11 mouse cellular contexts compared by ENCODE assay signal in the genomic region with DNA sequence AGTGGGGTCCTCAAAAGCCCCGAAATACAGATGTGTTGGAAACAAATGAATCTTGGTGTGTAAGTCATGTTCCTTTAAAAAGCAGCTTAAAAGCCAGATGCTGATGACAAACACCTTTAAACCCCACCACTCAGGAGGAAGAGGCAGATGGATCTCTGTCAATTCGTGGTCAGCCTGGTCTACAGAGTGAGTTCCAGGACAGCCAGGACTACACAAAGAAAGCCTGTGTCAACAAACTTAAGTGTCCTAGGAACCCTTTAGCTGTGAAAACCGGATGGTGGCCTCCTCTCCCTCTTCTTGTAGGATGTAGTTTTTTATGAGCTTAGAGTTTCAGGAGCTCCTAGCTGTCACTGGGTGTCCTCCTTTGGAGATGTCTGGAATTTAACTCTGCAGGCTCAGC. TPM values are rescaled to one million over a fixed set of nuclear protein-coding genes. Genes with fewer than 3 reads are reported as not detected.
DNase-seq lines count a peak whose midpoint lies in the region; ATAC-seq and TF ChIP-seq lines count a peak whose summit lies in the region.
"Had no signal": no experiment of that assay in that cellular context is flagged by ENCODE, and none has a peak within 500 bp of the region (broad histone marks: within the 10 kb centered on the region; RNA-seq: fewer than 3 reads in every experiment).

No protein-coding gene starts in this region.

- H3K4me1 ChIP-seq in kidney, embryonic 16.5 days (ENCODE audit: insufficient read depth, low read length), result peaks cover 28% of the 10 kb centered on the region
- peaks cover 7% of the 10 kb centered on the region for H3K4me1 ChIP-seq in ES-Bruce4 (ENCODE audit: control insufficient read depth, insufficient read depth, low read length)
- H3K4me1 ChIP-seq in intestine, postnatal 0 days (replicated peaks; ENCODE audit: control insufficient read depth, insufficient read depth, low read length), result peaks cover 3% of the 10 kb centered on the region; the same call in 1 of the 2 replicates

- H3K27ac ChIP-seq in gastrocnemius, adult 2 months, result peak overlapping the region; percentile 100
- H3K27ac ChIP-seq in kidney, embryonic 16.5 days (ENCODE audit: low read length), result peak overlapping the region; percentile 89
- H3K27ac ChIP-seq in ES-Bruce4 (ENCODE audit: insufficient read depth, low read length), result peak overlapping the region; percentile 91
- H3K27ac ChIP-seq in intestine, postnatal 0 days (ENCODE audit: low read depth, low read length), result peak overlapping the region; percentile 46; the same call in 1 of the 2 replicates
- H3K27ac ChIP-seq: liver, embryonic 12.5 days had no signal

- no peak for DNase-seq in gastrocnemius, adult 2 months
- no peak for DNase-seq in gastrocnemius, postnatal 36 days
- DNase-seq in kidney, adult 8-10 months, result no peak
- no peak for DNase-seq in frontal cortex, postnatal 36 days (ENCODE audit: low spot score in 2 of 2)
- DNase-seq in adrenal gland, adult 8-10 months, result no peak
- DNase-seq: adrenal gland, postnatal 10 days; cerebellum, adult 11-12 months had no signal

- TF ChIP-seq POLR2A in ES-Bruce4 (IDR thresholded peaks at IDR 0.05; ENCODE audit: insufficient read depth, low read length), result no peak

- H3K9me3 ChIP-seq in kidney, embryonic 16.5 days (ENCODE audit: low read length), result no peaks in the 10 kb centered on the region
- H3K9me3 ChIP-seq in ES-Bruce4 (replicated peaks; ENCODE audit: control insufficient read depth, insufficient read depth, low read length, poor library complexity, severe bottlenecking), result no peaks in the 10 kb centered on the region
- H3K9me3 ChIP-seq in intestine, postnatal 0 days (ENCODE audit: control insufficient read depth), result no peaks in the 10 kb centered on the region
- H3K9me3 ChIP-seq: liver, embryonic 12.5 days had no signal

- no peak overlapping the region for H3K4me2 ChIP-seq in kidney, embryonic 16.5 days (replicated peaks; ENCODE audit: low read depth, low read length)
- H3K4me2 ChIP-seq in intestine, postnatal 0 days (replicated peaks; ENCODE audit: low read depth), result no peak overlapping the region
- H3K4me2 ChIP-seq: liver, embryonic 12.5 days had no signal

- H3K4me3 ChIP-seq in gastrocnemius, adult 2 months, result peak overlapping the region; percentile 64
- H3K4me3 ChIP-seq in kidney, embryonic 16.5 days (ENCODE audit: low read length), result no peak overlapping the region
- peak overlapping the region; percentile 43 for H3K4me3 ChIP-seq in ES-Bruce4 (ENCODE audit: low read depth, low read length)
- H3K4me3 ChIP-seq in intestine, postnatal 0 days (ENCODE audit: low read depth, low read length), result no peak overlapping the region
- H3K4me3 ChIP-seq: liver, embryonic 12.5 days had no signal

- TF ChIP-seq CTCF in gastrocnemius, adult 2 months (IDR thresholded peaks at IDR 0.05), result no peak
- no peak for TF ChIP-seq CTCF in ES-Bruce4 (IDR thresholded peaks at IDR 0.05; ENCODE audit: low read depth, low read length)
- no peak for TF ChIP-seq CTCF in intestine, postnatal 0 days (IDR thresholded peaks at IDR 0.05; ENCODE audit: low read depth)

- no peak overlapping the region; the same call in 1 of the 2 replicates for H3K9ac ChIP-seq in kidney, embryonic 16.5 days (replicated peaks; ENCODE audit: low read length)
- peak overlapping the region; percentile 30 for H3K9ac ChIP-seq in ES-Bruce4 (ENCODE audit: low read depth, poor library complexity, severe bottlenecking)
- no peak overlapping the region for H3K9ac ChIP-seq in intestine, postnatal 0 days (ENCODE audit: low read depth, low read length)
- H3K9ac ChIP-seq: liver, embryonic 12.5 days had no signal

- peaks cover 5% of the 10 kb centered on the region; the same call in 1 of the 2 replicates for H3K36me3 ChIP-seq in kidney, embryonic 16.5 days (ENCODE audit: insufficient read depth, low read length)
- no peaks in the 10 kb centered on the region for H3K36me3 ChIP-seq in ES-Bruce4 (ENCODE audit: control insufficient read depth, insufficient read depth, low read length, poor library complexity, severe bottlenecking)
- no peaks in the 10 kb centered on the region; the same call in 1 of the 2 replicates for H3K36me3 ChIP-seq in intestine, postnatal 0 days (ENCODE audit: control insufficient read depth, insufficient read depth)

- no peak for TF ChIP-seq EP300 in ES-Bruce4 (IDR thresholded peaks at IDR 0.05; ENCODE audit: insufficient read depth, low read depth, low read length)

- no peak for ATAC-seq in kidney, embryonic 16.5 days (ENCODE audit: low FRiP score, low TSS enrichment)
- no peak for ATAC-seq in intestine, postnatal 0 days
- ATAC-seq: liver, embryonic 12.5 days had no signal

- 40% methylated on average over 3 of the region's 3 CpGs for WGBS in kidney, embryonic 16.5 days
- 44% methylated on average over 3 of the region's 3 CpGs for whole genome bisulfite sequencing in intestine, postnatal 0 days

- no peaks in the 10 kb centered on the region for H3K27me3 ChIP-seq in kidney, embryonic 16.5 days (ENCODE audit: insufficient read depth, low read length)
- H3K27me3 ChIP-seq in ES-Bruce4 (ENCODE audit: control insufficient read depth, insufficient read depth, low read length, poor library complexity, severe bottlenecking), result no peaks in the 10 kb centered on the region
- H3K27me3 ChIP-seq in intestine, postnatal 0 days (replicated peaks; ENCODE audit: control insufficient read depth, insufficient read depth, low read length), result no peaks in the 10 kb centered on the region
- H3K27me3 ChIP-seq: liver, embryonic 12.5 days had no signal

- intact Hi-C loops in gastrocnemius, adult 2 months (cut with DNase I), result no loop called here
- intact Hi-C loops in gastrocnemius, postnatal 36 days (cut with DNase I), result no loop called here

RNA-seq across cellular contexts. Expression of a gene that starts 5.5 kb away (rescaled TPM):
- 10 to 100 TPM; 25.6 TPM for total RNA-seq in gastrocnemius, adult 2 months (2021)
- total RNA-seq in gastrocnemius, postnatal 36 days (2021), result 10 to 100 TPM; 23.8 to 26.9 TPM
- 74.9 and 79.7 TPM in 2 replicates for polyA plus RNA-seq in kidney, embryonic 16.5 days (2015; fragmentation: Nextera tagmentation; extraction: Ambion mirVana)
- 30.2 and 30.9 TPM in 2 replicates for polyA plus RNA-seq in ES-Bruce4 (2011; ENCODE audit: insufficient read depth, insufficient read length, low read depth, missing spikeins)
- polyA plus RNA-seq in intestine, postnatal 0 days (2015; fragmentation: Nextera tagmentation; extraction: Ambion mirVana), result 43.2 and 44.0 TPM in 2 replicates
- total RNA-seq in adrenal gland, adult 8-10 months (2022), result 10 to 100 TPM; 49.4 to 74.0 (median 65.6) TPM

RNA-seq across cellular contexts. Expression of a gene that starts 16.1 kb away (rescaled TPM):
- 10 to 100 TPM; 11.4 to 20.1 TPM for total RNA-seq in gastrocnemius, adult 2 months (2021)
- 10 to 100 TPM; 15.3 to 15.7 TPM for total RNA-seq in gastrocnemius, postnatal 36 days (2021)
- 44.8 and 47.5 TPM in 2 replicates for polyA plus RNA-seq in kidney, embryonic 16.5 days (2015; fragmentation: Nextera tagmentation; extraction: Ambion mirVana)
- polyA plus RNA-seq in ES-Bruce4 (2011; ENCODE audit: insufficient read depth, insufficient read length, low read depth, missing spikeins), result 52.4 and 55.9 TPM in 2 replicates
- polyA plus RNA-seq in intestine, postnatal 0 days (2015; fragmentation: Nextera tagmentation; extraction: Ambion mirVana), result 14.5 and 16.2 TPM in 2 replicates
- total RNA-seq in adrenal gland, adult 8-10 months (2022), result 10 to 100 TPM; 26.0 to 57.3 (median 35.5) TPM

RNA-seq across cellular contexts. Expression of a gene that starts 37.9 kb away (rescaled TPM):
- 10 to 100 TPM in 1 of 2 experiments, 1 to 10 TPM in 1; 9.7 to 10.5 TPM for total RNA-seq in gastrocnemius, adult 2 months (2021)
- total RNA-seq in gastrocnemius, postnatal 36 days (2021), result 1 to 10 TPM; 8.8 to 9.3 TPM
- polyA plus RNA-seq in kidney, embryonic 16.5 days (2015; fragmentation: Nextera tagmentation; extraction: Ambion mirVana), result 15.1 and 16.2 TPM in 2 replicates
- 9.1 and 10.6 TPM in 2 replicates for polyA plus RNA-seq in ES-Bruce4 (2011; ENCODE audit: insufficient read depth, insufficient read length, low read depth, missing spikeins)
- 3.6 and 3.8 TPM in 2 replicates for polyA plus RNA-seq in intestine, postnatal 0 days (2015; fragmentation: Nextera tagmentation; extraction: Ambion mirVana)
- total RNA-seq in adrenal gland, adult 8-10 months (2022), result 10 to 100 TPM; 17.3 to 26.7 (median 20.3) TPM

RNA-seq across cellular contexts. Expression of a gene that starts 40.4 kb away (rescaled TPM):
- total RNA-seq in gastrocnemius, adult 2 months (2021), result 10 to 100 TPM; 31.1 to 37.0 TPM
- 10 to 100 TPM; 35.8 to 36.3 TPM for total RNA-seq in gastrocnemius, postnatal 36 days (2021)
- polyA plus RNA-seq in kidney, embryonic 16.5 days (2015; fragmentation: Nextera tagmentation; extraction: Ambion mirVana), result 8.8 and 9.0 TPM in 2 replicates
- 2.2 and 2.8 TPM in 2 replicates for polyA plus RNA-seq in ES-Bruce4 (2011; ENCODE audit: insufficient read depth, insufficient read length, low read depth, missing spikeins)
- polyA plus RNA-seq in intestine, postnatal 0 days (2015; fragmentation: Nextera tagmentation; extraction: Ambion mirVana), result 4.6 and 5.7 TPM in 2 replicates
- 1 to 10 TPM in 3 of 4 experiments, under 1 TPM in 1; 0.90 to 4.9 (median 3.1) TPM for total RNA-seq in adrenal gland, adult 8-10 months (2022)

RNA-seq across cellular contexts. Expression of a gene that starts 40.9 kb away (rescaled TPM):
- 10 to 100 TPM; 50.2 to 58.1 TPM for total RNA-seq in gastrocnemius, adult 2 months (2021)
- total RNA-seq in gastrocnemius, postnatal 36 days (2021), result 10 to 100 TPM; 45.6 to 49.4 TPM
- polyA plus RNA-seq in kidney, embryonic 16.5 days (2015; fragmentation: Nextera tagmentation; extraction: Ambion mirVana), result 206 and 211 TPM in 2 replicates
- polyA plus RNA-seq in ES-Bruce4 (2011; ENCODE audit: insufficient read depth, insufficient read length, low read depth, missing spikeins), result 75.3 and 83.4 TPM in 2 replicates
- polyA plus RNA-seq in intestine, postnatal 0 days (2015; fragmentation: Nextera tagmentation; extraction: Ambion mirVana), result 1,079 and 1,142 TPM in 2 replicates
- total RNA-seq in adrenal gland, adult 8-10 months (2022), result 100 to 1,000 TPM; 103 to 166 (median 137) TPM

Comparison
In these comparisons a context has a peak if more than half of its experiments do, and no peak if none do; other contexts are left out.
1. H3K27ac ChIP-seq: peak in every context shown above with its lines; median percentile 100 in gastrocnemius, adult 2 months; 91 in ES-Bruce4; 89 in kidney, embryonic 16.5 days; 46 in intestine, postnatal 0 days.
2. H3K4me3 ChIP-seq: peak in gastrocnemius, adult 2 months (single experiment) and ES-Bruce4 (single experiment); none in kidney, embryonic 16.5 days (single experiment) and intestine, postnatal 0 days (single experiment).